Mouse (Mus musculus) liver, postnatal 0 days (tissue): ENCODE measurements around the gene Zfp59. TPM values are rescaled to one million over a fixed set of nuclear protein-coding genes. Genes with fewer than 3 reads are reported as not detected.
A peak's percentile ranks its signal among the peaks of the same experiment; 100 is the strongest.
"Not testable (repeated sequence)": the region's sequence is repeated elsewhere in the genome, so short reads cannot be mapped to it uniquely, and the experiment has no call there.

ENCODE experiments used
- ATAC-seq: fragments of 200-750 bp; cut with Nextera tagmentation; 2 replicates; pipeline ENCODE4 v1.8.0; 2017; ENCODE audit warnings: mild to moderate bottlenecking, moderate library complexity
- DNase-seq: peaks from one replicate; pipeline ENCODE4 v3.0.0-alpha.2; 2016
- H3K27ac ChIP-seq: fragments of 300-500 bp; sonication (generic); 2 replicates; pipeline ENCODE4 v1.5.1; 2014; ENCODE audit warnings: antibody characterized with exemption, moderate library complexity, mild to moderate bottlenecking, low read depth
- H3K27me3 ChIP-seq: fragments of 300-500 bp; sonication (generic); 2 replicates; pipeline ENCODE4 v1.6.1; 2014; ENCODE audit warnings: low read length, control low read depth, mixed read lengths; ENCODE audit not compliant: insufficient read depth
- H3K36me3 ChIP-seq: fragments of 300-500 bp; sonication (generic); replicated peaks from 2 replicates; pipeline ENCODE4 v1.6.1; 2014; ENCODE audit warnings: mild to moderate bottlenecking, control low read depth, low read length, moderate library complexity, mixed read lengths; ENCODE audit not compliant: insufficient read depth
- H3K4me1 ChIP-seq: fragments of 300-500 bp; sonication (generic); 2 replicates; pipeline ENCODE4 v1.6.1; 2014; ENCODE audit warnings: antibody characterized with exemption, mild to moderate bottlenecking, control low read depth; ENCODE audit not compliant: insufficient read depth
- H3K4me2 ChIP-seq: fragments of 300-500 bp; sonication (generic); 2 replicates; pipeline ENCODE4 v1.6.1; 2014; ENCODE audit warnings: low read depth, mild to moderate bottlenecking, low read length, moderate library complexity, mixed read lengths
- H3K4me3 ChIP-seq: fragments of 300-500 bp; sonication (generic); 2 replicates; pipeline ENCODE4 v1.5.1; 2014; ENCODE audit warnings: low read depth, low read length
- H3K9ac ChIP-seq: fragments of 300-500 bp; sonication (generic); replicated peaks from 2 replicates; pipeline ENCODE4 v1.6.1; 2014; ENCODE audit warnings: mild to moderate bottlenecking, moderate library complexity
- H3K9me3 ChIP-seq: fragments of 300-500 bp; sonication (generic); 2 replicates; pipeline ENCODE4 v1.6.1; 2016; ENCODE audit warnings: mild to moderate bottlenecking, control low read depth, low read length, mixed read lengths
- CTCF ChIP-seq: sonication (generic); IDR thresholded peaks from 2 replicates; pipeline ENCODE4 v1.5.1; 2016; ENCODE audit warnings: antibody characterized with exemption, low read depth
- EP300 ChIP-seq: IDR thresholded peaks from 2 replicates; pipeline ENCODE4 v1.6.1; 2016; ENCODE audit warnings: antibody characterized with exemption, low read depth, mild to moderate bottlenecking
- WGBS: fragments of 180-500 bp; shearing (Covaris S2); extraction: QIAGEN DNeasy Blood & Tissue Kit; methylation state at CpG from one replicate; pipeline ENCODE4 v1.1.7; 2014; ENCODE audit not compliant: insufficient replicate concordance; 5-methylcytosine and 5-hydroxymethylcytosine counted together
- polyA plus RNA-seq: library from polyadenylated mRNA; unstranded; fragments of >200 nt; fragmentation: Nextera tagmentation; extraction: Ambion mirVana; gene quantifications from 2 replicates; pipeline ENCODE4 v1.2.1, GENCODE M21; 2015

Gene Zfp59
- polyA plus RNA-seq, 1 experiment from 2014 or later: 1.3 TPM

- peak overlapping the region; percentile 90 for H3K4me2 ChIP-seq
- H3K27me3 ChIP-seq: no peaks in the 10 kb centered on the region
- H3K4me3 ChIP-seq: peak overlapping the region; percentile 71
- peaks cover 10% of the 10 kb centered on the region for H3K36me3 ChIP-seq
- no peaks in the 10 kb centered on the region for H3K9me3 ChIP-seq
- peak overlapping the region; percentile 76 for H3K9ac ChIP-seq
- WGBS: under 1% methylated on average over 22 of the region's 22 CpGs
- peak; percentile 78 for DNase-seq
- TF ChIP-seq EP300 (no peak), CTCF (no peak)
- H3K4me1 ChIP-seq: peaks cover 6% of the 10 kb centered on the region; the same call in 1 of the 2 replicates
- H3K27ac ChIP-seq: peak overlapping the region; percentile 82
- ATAC-seq: peak; percentile 94
Measured at GRCm38 (mm10) chr7:27860396-27861235, 22.2 kb downstream of the Zfp59 start.

- H3K4me1 ChIP-seq, H3K4me2 ChIP-seq, H3K9me3 ChIP-seq, H3K9ac ChIP-seq, DNase-seq, H3K27ac ChIP-seq, H3K4me3 ChIP-seq, H3K27me3 ChIP-seq, ATAC-seq: not testable (repeated sequence)
- 80% methylated on average over 5 of the region's 5 CpGs for WGBS
- peaks cover 17% of the 10 kb centered on the region for H3K36me3 ChIP-seq
Measured at GRCm38 (mm10) chr7:27862578-27862977, 24.2 kb downstream of the Zfp59 start.

DNA sequence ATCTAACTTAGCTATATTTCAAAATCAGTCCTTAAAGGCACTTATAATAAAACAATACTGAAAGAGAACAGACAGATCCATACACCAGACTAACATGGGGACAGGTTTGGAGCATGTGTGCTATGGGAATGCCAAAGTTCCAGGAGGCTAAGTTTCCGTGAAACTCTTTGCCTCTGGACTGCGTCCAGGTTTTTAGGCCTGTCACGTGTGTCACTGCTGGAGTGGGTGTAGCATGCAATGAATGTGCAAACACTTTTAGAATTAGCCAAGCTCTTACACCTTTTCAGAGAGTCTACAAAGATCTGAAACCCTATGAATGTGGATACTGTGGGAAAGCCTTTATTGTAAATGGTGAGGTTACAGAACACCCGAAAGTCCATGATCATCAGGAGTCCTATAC lies 43.3 kb downstream of the Zfp59 start:
- Histone ChIP-seq H3K27ac (no peak overlapping the region), H3K36me3 (peaks cover 14% of the 10 kb centered on the region), H3K4me3 (no peak overlapping the region), H3K27me3 (no peaks in the 10 kb centered on the region), H3K4me1 (no peaks in the 10 kb centered on the region), H3K9me3 (peaks cover 5% of the 10 kb centered on the region; the same call in 1 of the 2 replicates), H3K9ac (no peak overlapping the region), H3K4me2 (no peak overlapping the region)
- DNase-seq: no peak
- 82% methylated on average over 4 of the region's 4 CpGs for WGBS
- no peak for ATAC-seq
- no peak for TF ChIP-seq CTCF

DNA sequence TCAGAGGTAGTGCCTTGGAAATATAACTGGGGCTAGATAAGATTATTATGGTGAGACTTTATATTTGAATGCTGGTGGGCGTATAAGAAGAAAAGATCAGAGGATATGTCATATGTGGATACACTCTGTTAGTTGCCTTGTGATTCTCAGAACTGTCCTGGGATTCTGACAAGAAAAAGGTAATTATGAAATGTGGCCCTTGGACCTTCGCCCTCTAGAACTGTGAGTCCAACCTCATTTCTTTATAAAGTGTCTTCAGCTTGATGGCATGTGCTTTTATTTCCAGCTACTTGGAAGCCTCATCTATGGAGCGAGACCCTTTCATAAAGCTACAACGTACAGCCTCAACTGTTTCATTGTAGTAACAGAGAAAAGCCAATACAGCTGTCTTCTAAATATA lies 62.2 kb downstream of the Zfp59 start:
- ATAC-seq (no peak), DNase-seq (no peak)
- H3K4me2 ChIP-seq: no peak overlapping the region
- no peaks in the 10 kb centered on the region for H3K36me3 ChIP-seq
- no peak overlapping the region for H3K9ac ChIP-seq
- no peaks in the 10 kb centered on the region for H3K27me3 ChIP-seq
- H3K4me3 ChIP-seq: no peak overlapping the region
- H3K27ac ChIP-seq: no peak overlapping the region
- 79% methylated on average over 4 of the region's 4 CpGs for WGBS
- no peaks in the 10 kb centered on the region for H3K9me3 ChIP-seq
- no peak for TF ChIP-seq EP300
- no peak for TF ChIP-seq CTCF
- H3K4me1 ChIP-seq: no peaks in the 10 kb centered on the region

GRCm38 (mm10) chr7:27905061-27905848 lies 66.8 kb downstream of the Zfp59 start:
- 71% methylated on average over 11 of the region's 11 CpGs for WGBS
- ATAC-seq (no peak), DNase-seq (no peak)
- H3K27me3 ChIP-seq: no peaks in the 10 kb centered on the region
- H3K9me3 ChIP-seq: no peaks in the 10 kb centered on the region
- H3K27ac ChIP-seq: no peak overlapping the region
- no peak overlapping the region for H3K4me2 ChIP-seq
- no peaks in the 10 kb centered on the region for H3K36me3 ChIP-seq
- TF ChIP-seq EP300 (no peak), CTCF (no peak)
- no peak overlapping the region for H3K4me3 ChIP-seq
- H3K9ac ChIP-seq: no peak overlapping the region
- H3K4me1 ChIP-seq: no peaks in the 10 kb centered on the region

Other genes starting within 250 kb of the Zfp59 start
- gene Akt2, start 247.1 kb upstream of the Zfp59 start, polyA plus RNA-seq: 24.0 and 25.5 TPM in 2 replicates
- gene Ttc9b, start 184.7 kb upstream of the Zfp59 start, polyA plus RNA-seq: not detected in 2 replicates
- gene Map3k10, start 164.0 kb upstream of the Zfp59 start, polyA plus RNA-seq: 1.7 and 2.2 TPM in 2 replicates
- gene Zfp607b, start 149.3 kb upstream of the Zfp59 start, polyA plus RNA-seq: 0.46 and 0.78 TPM in 2 replicates
- 3.2 and 3.9 TPM in 2 replicates for gene Zfp60, start 107.2 kb upstream of the Zfp59 start, polyA plus RNA-seq
- gene Zfp626, start 31.4 kb upstream of the Zfp59 start, polyA plus RNA-seq: 0.62 and 0.63 TPM in 2 replicates
- gene Zfp607a, start 18.9 kb downstream of the Zfp59 start, polyA plus RNA-seq: 0.66 and 0.73 TPM in 2 replicates
- gene Zfp974, start 90.9 kb downstream of the Zfp59 start, polyA plus RNA-seq: 0.95 and 1.2 TPM in 2 replicates
- gene Zfp780b, start 140.6 kb downstream of the Zfp59 start, polyA plus RNA-seq: 2.4 and 3.0 TPM in 2 replicates
- gene Zfp850, start 175.5 kb downstream of the Zfp59 start, polyA plus RNA-seq: 0.44 and 0.83 TPM in 2 replicates
- 108 and 114 TPM in 2 replicates for gene Psmc4, start 211.5 kb downstream of the Zfp59 start, polyA plus RNA-seq
- gene Fcgbp, start 232.6 kb downstream of the Zfp59 start, polyA plus RNA-seq: 0.12 TPM in 1 of 2 replicates, not detected in the other